Mouse (Mus musculus) spleen, adult 2 months (tissue): ENCODE measurements around the gene B4galt1.

Source experiments
- CTCF ChIP-seq: fragments of 200-500 bp; IDR thresholded peaks from 2 replicates; pipeline ENCODE4 v1.5.1; 2011; ENCODE audit warnings: mild to moderate bottlenecking, inconsistent platforms; ENCODE audit not compliant: insufficient read depth, insufficient read length, insufficient replicate concordance; ENCODE audit errors: extremely low read depth
- POLR2A ChIP-seq: fragments of 200-500 bp; IDR thresholded peaks from 2 replicates; pipeline ENCODE4 v1.6.1; 2011; ENCODE audit warnings: low read depth, low read length, inconsistent platforms

DNA sequence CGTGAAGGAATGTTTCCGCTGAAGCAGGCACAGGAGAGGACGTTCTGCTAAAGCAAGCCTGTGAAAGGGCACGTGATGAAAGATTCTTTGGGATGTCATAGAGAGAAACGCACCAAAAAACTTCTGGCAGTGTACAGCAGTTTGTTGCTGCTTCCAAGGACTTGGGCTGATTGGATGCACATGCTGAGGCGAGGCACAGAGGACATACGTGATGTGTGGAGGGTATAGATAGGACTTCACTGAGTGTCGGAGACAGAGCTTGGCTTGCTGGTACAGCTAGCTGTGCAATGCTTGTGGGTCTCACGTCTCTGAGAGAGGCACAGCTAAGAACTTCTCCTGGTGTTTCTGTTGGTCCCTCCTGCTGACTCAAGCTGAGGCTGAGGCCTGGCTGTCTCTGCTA is 25.9 kb downstream of the B4galt1 start:
- TF ChIP-seq CTCF (no peak), POLR2A (no peak)
